Mouse (Mus musculus): ENCODE measurements around the gene Dlx3. TPM values are rescaled to one million over a fixed set of nuclear protein-coding genes. Genes with fewer than 3 reads are reported as not detected.

Gene Dlx3
- total RNA-seq, 4 experiments from 2014 or later, result 0.12 TPM; not detected in 3

GRCm38 (mm10) chr11:95088286-95088685 is 31.6 kb upstream of the Dlx3 start:
- DNase-seq (ENCODE audit: low spot score in 2 of 2), result no peak

- DNase-seq (ENCODE audit: low spot score in 2 of 2), result no peak
Measured at GRCm38 (mm10) chr11:95088857-95089779, 30.8 kb upstream of the Dlx3 start.

- no peak for DNase-seq (ENCODE audit: low spot score in 2 of 2)
Measured at GRCm38 (mm10) chr11:95093077-95093476, 26.8 kb upstream of the Dlx3 start.

- no peak for DNase-seq (ENCODE audit: low spot score in 2 of 2)
Measured at GRCm38 (mm10) chr11:95095596-95095995, 24.3 kb upstream of the Dlx3 start.

- DNase-seq (ENCODE audit: low spot score in 2 of 2), result no peak
Measured at GRCm38 (mm10) chr11:95096608-95097373, 23.1 kb upstream of the Dlx3 start.

- no peak for DNase-seq (ENCODE audit: low spot score in 2 of 2)
Measured at GRCm38 (mm10) chr11:95097889-95098288, 22.0 kb upstream of the Dlx3 start.

- no peak for DNase-seq (ENCODE audit: low spot score in 2 of 2)
Measured at GRCm38 (mm10) chr11:95098346-95099095, 21.4 kb upstream of the Dlx3 start.

- no peak for DNase-seq (ENCODE audit: low spot score in 2 of 2)
Measured at GRCm38 (mm10) chr11:95100393-95100792, 19.5 kb upstream of the Dlx3 start.

- DNase-seq (ENCODE audit: low spot score in 2 of 2), result no peak
Measured at GRCm38 (mm10) chr11:95101071-95101788, 18.7 kb upstream of the Dlx3 start.

GRCm38 (mm10) chr11:95102161-95102904 is 17.6 kb upstream of the Dlx3 start:
- no peak for DNase-seq (ENCODE audit: low spot score in 2 of 2)

- no peak for DNase-seq (ENCODE audit: low spot score in 2 of 2)
Measured at GRCm38 (mm10) chr11:95104266-95104665, 15.7 kb upstream of the Dlx3 start.

- DNase-seq (ENCODE audit: low spot score in 2 of 2), result no peak
Measured at GRCm38 (mm10) chr11:95105274-95105874, 14.5 kb upstream of the Dlx3 start.

- DNase-seq (ENCODE audit: low spot score in 2 of 2), result peak; percentile 56 to 79
Measured at GRCm38 (mm10) chr11:95106440-95107236, 13.3 kb upstream of the Dlx3 start.

GRCm38 (mm10) chr11:95109000-95109399 is 10.9 kb upstream of the Dlx3 start:
- DNase-seq (ENCODE audit: low spot score in 2 of 2), result no peak

- no peak for DNase-seq (ENCODE audit: low spot score in 2 of 2)
Measured at GRCm38 (mm10) chr11:95110081-95110480, 9.8 kb upstream of the Dlx3 start.

- peak; percentile 60 to 79 for DNase-seq (ENCODE audit: low spot score in 2 of 2)
Measured at GRCm38 (mm10) chr11:95117030-95117429, 2.9 kb upstream of the Dlx3 start.

- DNase-seq (ENCODE audit: low spot score in 2 of 2), result peak; percentile 31 to 62
Measured at GRCm38 (mm10) chr11:95118505-95118904, 1.4 kb upstream of the Dlx3 start.

- no peak for DNase-seq (ENCODE audit: low spot score in 2 of 2)
Measured at GRCm38 (mm10) chr11:95120633-95121020, 708 bp downstream of the Dlx3 start.

Measured in layer of hippocampus, adult 8-10 months (tissue).